Mouse (Mus musculus) E14TG2a.4 (cell line): ENCODE data around the gene N4bp3.

Experiments
- CTCF ChIP-seq: conservative IDR thresholded peaks from 2 replicates; pipeline ENCODE4 v1.5.1; 2014; ENCODE audit warnings: low read length
- POU5F1 ChIP-seq: IDR thresholded peaks from 2 replicates; pipeline ENCODE4 v1.6.1; 2014; ENCODE audit warnings: low read length, borderline replicate concordance

GRCm38 (mm10) chr11:51643202-51643601 is 7.4 kb downstream of the N4bp3 start:
- TF ChIP-seq CTCF (no peak), POU5F1 (no peak)
